Mouse (Mus musculus): ENCODE data around the gene Taf15.

DNA sequence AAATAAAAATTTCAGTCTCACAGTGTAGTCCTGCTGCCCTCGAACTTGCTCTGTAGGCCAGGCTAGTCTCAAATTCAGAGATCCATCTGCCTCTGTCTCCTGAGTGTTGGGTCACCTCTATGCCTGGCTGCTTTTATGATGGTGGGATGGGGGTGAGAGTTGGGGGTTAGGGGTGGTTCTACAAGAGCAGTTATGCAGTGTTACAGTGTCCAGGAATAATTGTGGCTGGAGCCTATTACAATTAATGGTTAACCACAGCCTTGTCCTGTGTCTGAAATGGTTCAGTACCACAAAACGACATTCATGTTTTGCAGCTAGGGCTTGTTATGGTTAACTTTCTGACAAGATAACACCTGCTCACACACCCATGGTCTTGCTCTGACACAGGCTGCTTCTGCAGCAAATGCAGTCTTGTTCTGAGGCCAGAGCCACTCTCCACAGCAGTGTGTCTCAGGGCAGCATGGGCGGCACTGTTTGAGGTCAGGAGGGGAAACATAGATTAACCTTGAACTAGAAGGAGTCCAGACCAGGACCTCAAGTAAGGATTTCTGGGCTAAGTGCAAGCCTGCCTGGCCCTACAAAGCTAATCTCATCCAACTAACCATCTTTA, 65.9 kb downstream of the Taf15 start:
- TF ChIP-seq GATA1 (IDR thresholded peaks at IDR 0.05; ENCODE audit: low read length) (no peak), TAL1 (IDR thresholded peaks at IDR 0.05; ENCODE audit: low read length) (no peak)
